Mouse (Mus musculus) cerebellum, postnatal 14 days (tissue): ENCODE results near the gene Lpin1.

Experiments used
- DNase-seq, 2 experiments: peaks; one replicate each; pipeline ENCODE4 v3.0.0; 2021; ENCODE audit warnings: mixed read lengths in 2 of 2

Gene Lpin1

GRCm38 (mm10) chr12:16610936-16611335 lies at the start of gene Lpin1:
Gene Lpin1, minus strand, starts transcription at chr12:16610966.
- no peak for DNase-seq

- peak in 1 of 2 experiments; percentile 46 for DNase-seq
Observed at GRCm38 (mm10) chr12:16656906-16657875, 46.4 kb upstream of the Lpin1 start.

DNA sequence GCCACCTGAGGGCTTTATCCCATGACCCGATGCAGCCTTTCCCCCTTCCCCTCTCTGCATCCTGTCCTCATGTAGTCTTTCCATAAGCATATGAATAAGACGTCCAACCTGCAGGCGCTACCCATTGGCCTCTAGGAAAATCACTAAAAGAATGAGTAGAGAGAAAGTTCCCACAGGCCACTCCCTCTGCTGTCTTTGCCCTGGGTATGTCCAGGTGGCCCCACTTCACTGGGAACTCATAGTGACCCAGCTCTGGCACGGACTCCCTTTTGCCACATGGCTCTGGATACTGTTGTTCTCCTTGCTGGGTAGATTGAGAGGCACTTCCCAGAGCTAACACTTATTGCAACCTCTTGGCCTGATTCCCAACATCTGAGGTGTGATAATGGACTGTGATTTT lies 44.8 kb upstream of the Lpin1 start:
- DNase-seq: no peak

DNA sequence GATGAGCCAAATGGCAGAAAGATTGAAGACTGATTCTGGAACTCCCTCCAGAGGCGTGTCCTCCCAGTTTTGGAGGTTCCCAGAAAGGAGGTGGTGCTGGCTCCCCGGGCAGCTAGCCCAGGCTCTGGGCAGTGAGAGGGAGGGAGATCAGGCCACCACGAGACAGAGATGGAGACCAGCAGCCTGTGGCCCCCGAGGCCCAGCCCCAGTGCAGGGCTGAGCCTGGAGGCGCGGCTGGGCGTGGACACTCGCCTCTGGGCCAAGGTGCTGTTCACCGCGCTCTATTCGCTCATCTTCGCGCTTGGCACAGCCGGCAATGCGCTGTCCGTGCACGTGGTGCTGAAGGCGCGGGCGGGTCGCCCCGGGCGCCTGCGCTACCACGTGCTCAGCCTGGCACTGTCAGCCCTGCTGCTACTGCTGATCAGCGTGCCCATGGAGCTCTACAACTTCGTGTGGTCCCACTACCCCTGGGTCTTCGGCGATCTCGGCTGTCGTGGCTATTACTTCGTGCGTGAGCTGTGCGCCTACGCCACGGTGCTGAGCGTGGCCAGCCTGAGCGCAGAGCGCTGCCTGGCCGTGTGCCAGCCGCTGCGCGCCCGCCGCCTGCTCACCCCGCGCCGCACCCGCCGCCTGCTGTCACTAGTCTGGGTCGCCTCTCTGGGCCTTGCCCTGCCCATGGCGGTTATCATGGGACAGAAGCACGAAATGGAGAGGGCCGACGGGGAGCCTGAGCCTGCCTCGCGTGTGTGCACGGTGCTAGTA lies 42.7 kb upstream of the Lpin1 start, which contains the start of gene Ntsr2:
TSS of gene Ntsr2 (plus strand) at position 51 of the 762 bp plus-strand sequence.
- DNase-seq: peak; percentile 66 to 69

DNA sequence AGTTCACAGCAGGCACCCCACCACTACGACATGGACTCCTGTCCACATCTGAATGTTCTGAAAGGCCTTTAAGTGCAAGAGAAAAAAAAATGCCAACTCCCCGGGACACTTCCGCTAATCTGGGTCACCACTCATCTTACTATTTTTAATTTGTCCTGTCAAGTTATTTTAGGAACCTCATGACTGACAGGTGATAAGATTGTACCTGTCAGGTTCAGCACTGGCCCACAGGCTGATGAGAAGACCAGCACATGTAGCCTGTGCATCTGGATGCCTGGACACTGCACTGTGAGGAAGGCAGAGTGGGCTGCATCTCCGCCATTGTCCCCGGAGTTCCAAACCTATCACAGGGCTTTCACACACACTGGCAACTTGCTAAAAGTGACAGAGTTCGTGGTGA lies 39.1 kb upstream of the Lpin1 start:
- DNase-seq: no peak

GRCm38 (mm10) chr12:16648273-16648672 lies 37.5 kb upstream of the Lpin1 start:
- no peak for DNase-seq

DNA sequence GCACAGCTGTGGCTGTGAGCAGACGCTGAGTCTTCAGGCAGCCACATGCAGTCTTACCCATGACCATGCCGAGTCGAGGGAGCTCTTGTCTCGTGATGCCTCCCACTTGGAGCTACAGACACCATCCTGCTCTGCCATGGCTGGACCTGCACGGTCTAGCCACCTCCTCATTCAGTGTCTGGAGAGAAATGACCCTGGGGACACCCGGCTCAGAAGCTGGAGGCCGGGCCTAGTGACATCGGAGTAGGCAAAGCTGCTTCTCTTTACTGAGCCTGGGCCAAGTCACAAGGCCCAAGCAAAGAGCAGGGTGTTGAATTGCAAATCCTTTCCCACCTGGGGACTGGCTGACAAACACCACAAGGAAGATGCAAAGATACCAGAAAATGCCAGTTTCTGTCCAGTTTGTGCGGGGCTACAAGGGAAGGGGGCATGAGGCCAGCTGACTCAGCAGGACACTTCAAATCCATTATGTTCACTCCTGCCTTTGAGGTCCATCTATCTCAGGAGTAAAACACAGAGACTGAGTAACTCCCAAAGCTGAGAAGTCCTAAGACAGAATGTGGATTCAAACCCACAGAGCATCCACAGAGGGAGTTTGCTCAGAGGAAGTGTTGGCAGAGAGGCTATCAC lies 36.1 kb upstream of the Lpin1 start:
- peak in 1 of 2 experiments; percentile 43 for DNase-seq

- DNase-seq: no peak
Observed at GRCm38 (mm10) chr12:16644698-16645097, 33.9 kb upstream of the Lpin1 start.

GRCm38 (mm10) chr12:16643508-16644345 lies 33.0 kb upstream of the Lpin1 start:
- DNase-seq: peak; percentile 48 to 69

- no peak for DNase-seq
Observed at GRCm38 (mm10) chr12:16642000-16642399, 31.2 kb upstream of the Lpin1 start.

DNA sequence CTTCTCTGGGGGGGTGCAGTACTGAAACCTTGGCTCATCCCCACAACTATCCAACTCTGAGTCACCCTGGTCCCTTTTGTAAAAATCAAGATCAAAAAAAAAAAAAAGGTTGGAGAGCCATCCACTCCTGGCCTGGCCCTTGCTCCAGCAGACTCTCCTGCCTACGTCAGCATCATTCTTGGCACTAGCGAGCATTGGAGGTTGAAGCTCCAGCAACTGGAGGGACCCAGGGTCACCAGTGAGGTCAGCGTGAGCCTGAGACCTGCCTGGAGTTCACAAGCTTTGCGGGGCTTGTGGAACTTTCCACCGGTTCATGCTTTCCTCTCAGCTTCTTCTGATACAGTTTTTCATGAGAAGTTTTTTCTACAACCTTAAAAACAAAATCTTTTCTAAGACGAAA lies 29.3 kb upstream of the Lpin1 start:
- no peak for DNase-seq

GRCm38 (mm10) chr12:16639078-16639771 lies 28.5 kb upstream of the Lpin1 start:
- peak in 1 of 2 experiments; percentile 60 for DNase-seq

- no peak for DNase-seq
Observed at GRCm38 (mm10) chr12:16635816-16636215, 25.1 kb upstream of the Lpin1 start.

DNA sequence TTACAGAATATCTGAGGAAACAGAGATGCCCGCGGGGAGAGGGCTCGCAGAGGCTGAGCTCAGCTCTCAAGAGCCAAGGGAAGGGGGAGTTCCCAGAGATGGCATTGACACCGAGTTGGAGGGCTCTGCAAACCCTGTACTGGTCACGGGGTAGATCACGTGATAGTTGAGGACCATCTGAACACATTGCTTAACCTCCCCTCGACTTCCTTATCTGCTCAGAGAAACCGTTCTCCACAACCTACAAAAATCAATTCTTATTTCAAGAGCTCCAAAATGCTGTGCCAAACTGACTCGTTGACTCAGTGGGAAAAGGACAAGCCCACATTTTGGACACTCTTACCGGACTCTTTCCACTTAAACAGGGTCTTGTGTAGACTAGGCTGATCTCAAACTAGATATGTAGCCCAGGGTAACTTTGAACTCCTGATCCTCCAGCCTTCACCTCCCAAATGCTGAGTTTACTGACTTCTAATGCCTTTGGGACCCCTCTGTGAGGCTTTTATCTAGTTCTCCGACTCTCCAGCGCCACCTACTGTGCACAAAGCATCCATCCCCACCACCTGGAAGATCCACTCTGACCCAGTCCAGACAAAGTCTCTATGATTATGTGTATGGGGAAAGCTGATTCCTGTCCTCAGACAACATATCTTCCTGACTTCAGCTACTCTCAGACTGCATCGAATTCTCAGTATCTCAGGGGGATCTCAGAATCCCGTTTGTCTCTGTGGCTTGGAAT lies 23.5 kb upstream of the Lpin1 start:
- DNase-seq: peak; percentile 73 to 87

GRCm38 (mm10) chr12:16633235-16633634 lies 22.5 kb upstream of the Lpin1 start:
- DNase-seq: no peak

DNA sequence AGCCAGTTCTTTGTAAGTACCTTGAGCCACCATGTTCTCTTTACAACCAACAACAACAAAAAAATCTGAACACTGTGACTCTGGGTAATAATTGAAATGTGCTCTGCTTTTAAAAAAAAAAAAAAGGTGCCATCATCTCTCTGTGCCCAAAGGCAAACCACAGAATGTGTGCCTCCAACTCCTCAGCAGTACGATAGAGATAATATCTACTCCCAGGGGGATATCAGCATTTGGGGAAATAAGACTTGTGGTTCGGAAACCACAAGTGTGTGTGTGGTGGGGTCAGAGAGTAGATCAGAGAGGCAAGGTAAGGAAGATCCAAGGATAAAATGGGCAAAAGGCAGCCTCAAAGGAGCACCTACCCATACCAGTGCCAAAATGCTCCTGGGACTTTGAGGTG lies 20.7 kb upstream of the Lpin1 start:
- no peak for DNase-seq

DNA sequence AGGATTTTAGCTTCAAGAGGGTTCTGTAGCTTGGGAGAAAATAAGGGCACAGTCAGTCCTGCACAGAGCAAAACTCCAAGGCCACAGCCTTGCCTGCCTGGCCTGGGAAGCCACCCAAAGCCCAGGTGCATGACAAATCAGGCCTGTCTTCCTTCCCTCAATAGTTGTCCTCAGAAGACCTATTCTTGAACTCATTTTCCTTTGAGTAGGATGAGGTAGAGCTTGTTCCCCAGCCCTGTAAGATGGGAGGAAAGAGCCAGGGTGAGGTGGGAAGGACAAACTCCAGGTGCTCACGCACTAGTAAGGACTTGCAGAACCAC lies 20.1 kb upstream of the Lpin1 start:
- DNase-seq: peak in 1 of 2 experiments; percentile 20

DNA sequence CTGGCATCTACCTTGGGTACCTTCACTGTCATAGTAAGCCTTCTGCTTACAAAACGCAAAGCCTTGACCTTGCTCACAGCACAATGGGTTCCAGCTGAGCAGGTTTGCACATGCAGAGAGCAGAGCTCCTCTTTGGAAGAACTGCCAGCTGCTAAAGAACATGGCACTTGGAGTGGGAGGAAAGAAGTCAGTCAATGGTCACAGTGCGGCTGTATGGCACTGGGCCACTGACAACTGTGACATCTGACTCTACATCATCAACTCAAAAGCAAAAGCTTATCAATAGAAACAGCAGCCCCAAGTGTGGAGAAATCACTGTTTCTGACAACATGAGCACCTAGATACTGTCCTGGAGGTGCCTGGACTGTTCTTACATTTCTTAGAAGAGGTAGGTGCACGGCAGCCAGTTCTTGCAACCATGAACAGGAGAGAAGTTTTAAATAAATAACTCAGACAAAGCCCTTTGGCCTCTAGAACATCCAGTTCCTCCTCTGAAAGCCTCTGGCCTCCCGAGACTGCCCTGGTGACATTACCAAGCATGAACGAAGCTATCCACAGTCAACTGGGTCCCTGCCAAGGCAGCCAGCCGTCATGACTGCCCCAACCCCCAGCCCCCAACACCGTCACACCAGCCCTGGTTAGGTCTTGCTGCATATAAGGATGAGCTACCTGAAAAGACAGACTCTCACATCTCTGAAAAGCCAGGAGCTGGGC lies 19.5 kb upstream of the Lpin1 start:
- DNase-seq: peak; percentile 32 to 59

DNA sequence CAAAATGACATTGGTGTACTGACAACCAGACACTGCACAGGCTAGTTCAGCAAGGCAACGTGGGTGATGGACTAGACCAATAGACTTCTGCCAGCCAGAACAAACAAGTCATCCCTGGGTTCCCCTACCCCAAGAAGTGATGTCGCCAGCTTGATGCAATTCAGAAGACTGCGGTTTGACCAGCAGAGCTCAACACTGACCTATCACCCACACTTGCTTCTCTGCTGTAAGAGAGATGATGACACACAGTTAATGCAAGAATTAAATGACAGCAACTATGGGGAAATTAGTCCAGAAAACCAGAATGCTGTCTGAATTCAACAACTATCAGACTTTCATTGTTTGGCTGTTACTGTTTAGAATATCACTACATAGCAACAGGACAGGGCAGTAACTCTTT lies 9.5 kb upstream of the Lpin1 start:
- no peak for DNase-seq

DNA sequence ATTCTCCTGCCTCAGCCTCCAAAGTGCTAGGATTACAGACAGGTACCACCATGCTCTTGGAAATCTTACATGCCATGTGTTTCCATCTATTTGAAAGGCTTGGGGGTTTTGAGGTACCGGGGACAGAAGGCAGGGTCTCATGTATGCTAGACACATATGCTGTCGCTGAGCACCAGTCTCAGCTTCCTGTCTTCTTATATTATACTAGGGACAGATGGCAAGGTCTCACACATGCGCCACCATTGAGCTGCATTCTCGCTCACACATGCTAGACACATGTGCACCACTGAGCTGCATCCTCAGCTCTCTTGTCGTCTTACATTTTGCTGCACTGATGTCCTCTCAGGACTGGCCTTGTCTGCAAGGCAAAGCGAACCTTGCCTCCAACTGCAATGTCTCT lies 8.7 kb upstream of the Lpin1 start:
- no peak for DNase-seq
